Mouse (Mus musculus): ENCODE results near the gene Pitx1. TPM values are rescaled to one million over a fixed set of nuclear protein-coding genes. Genes with fewer than 3 reads are reported as not detected.

The Pitx1 gene
- polyA plus RNA-seq, 1 experiment from 2014 or later = 0.28 TPM

- DNase-seq (no peak), ATAC-seq (ENCODE audit: insufficient read depth) (no peak)
- no peaks in the 10 kb centered on the region for H3K27me3 ChIP-seq (ENCODE audit: insufficient read depth, low read length)
- no peaks in the 10 kb centered on the region for H3K9me3 ChIP-seq (ENCODE audit: low read depth, low read length)
- H3K9ac ChIP-seq = no peak overlapping the region
- H3K36me3 ChIP-seq (ENCODE audit: insufficient read depth) = no peaks in the 10 kb centered on the region
- TF ChIP-seq CTCF (IDR thresholded peaks at IDR 0.05; ENCODE audit: low read depth) = no peak
- no peak overlapping the region for H3K4me2 ChIP-seq
- 55% methylated on average over 5 of the region's 5 CpGs for WGBS
- H3K4me1 ChIP-seq (ENCODE audit: insufficient read depth) = no peaks in the 10 kb centered on the region
- no peak overlapping the region for H3K27ac ChIP-seq (ENCODE audit: low read depth)
- H3K4me3 ChIP-seq (ENCODE audit: low read depth, low read length) = no peak overlapping the region
Measured at GRCm38 (mm10) chr13:55813490-55814016, 22.4 kb downstream of the Pitx1 start.

DNA sequence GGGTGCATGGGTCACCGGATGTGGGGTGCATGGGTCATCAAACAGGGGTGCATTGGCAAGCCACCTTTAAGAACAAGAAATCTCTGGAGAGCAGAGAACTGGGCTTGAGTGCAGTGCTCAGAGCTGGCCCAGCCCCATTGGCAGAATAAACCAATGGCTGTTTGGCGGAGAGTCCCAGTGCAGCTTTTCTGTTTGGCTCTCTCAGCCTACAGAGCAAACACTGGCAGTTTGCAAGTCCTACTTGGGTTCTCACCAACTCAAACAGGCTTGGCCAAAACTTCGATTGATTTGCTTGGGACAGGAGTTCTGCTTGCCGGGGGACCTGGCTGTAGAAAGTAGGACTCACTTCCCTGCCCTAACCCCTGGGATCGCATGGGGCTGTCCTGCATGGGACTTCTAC, 25.0 kb downstream of the Pitx1 start:
- DNase-seq = peak; percentile 27

GRCm38 (mm10) chr13:55809707-55810106, 26.3 kb downstream of the Pitx1 start:
- no peak overlapping the region for H3K9ac ChIP-seq
- H3K27ac ChIP-seq (ENCODE audit: low read depth) = no peak overlapping the region
- no peaks in the 10 kb centered on the region for H3K27me3 ChIP-seq (ENCODE audit: insufficient read depth, low read length)
- DNase-seq = no peak
- no peak overlapping the region for H3K4me2 ChIP-seq
- 91% methylated on average over 10 of the region's 10 CpGs for WGBS
- ATAC-seq (ENCODE audit: insufficient read depth) = no peak
- no peak overlapping the region for H3K4me3 ChIP-seq (ENCODE audit: low read depth, low read length)
- no peaks in the 10 kb centered on the region for H3K36me3 ChIP-seq (ENCODE audit: insufficient read depth)
- TF ChIP-seq CTCF (IDR thresholded peaks at IDR 0.05; ENCODE audit: low read depth) = no peak
- no peaks in the 10 kb centered on the region for H3K4me1 ChIP-seq (ENCODE audit: insufficient read depth)
- no peaks in the 10 kb centered on the region for H3K9me3 ChIP-seq (ENCODE audit: low read depth, low read length)

More for the DNA sequence above, 25.0 kb downstream of the Pitx1 start:
- H3K9me3 ChIP-seq (ENCODE audit: low read depth, low read length) = no peaks in the 10 kb centered on the region
- H3K27me3 ChIP-seq (ENCODE audit: insufficient read depth, low read length) = no peaks in the 10 kb centered on the region
- no peak overlapping the region for H3K9ac ChIP-seq
- TF ChIP-seq CTCF (IDR thresholded peaks at IDR 0.05; ENCODE audit: low read depth) = no peak
- no peak overlapping the region for H3K4me2 ChIP-seq
- ATAC-seq (ENCODE audit: insufficient read depth) = no peak
- WGBS = 59% methylated on average over 5 of the region's 5 CpGs
- no peak overlapping the region for H3K4me3 ChIP-seq (ENCODE audit: low read depth, low read length)
- H3K27ac ChIP-seq (ENCODE audit: low read depth) = no peak overlapping the region
- H3K4me1 ChIP-seq (ENCODE audit: insufficient read depth) = no peaks in the 10 kb centered on the region
- H3K36me3 ChIP-seq (ENCODE audit: insufficient read depth) = no peaks in the 10 kb centered on the region

DNA sequence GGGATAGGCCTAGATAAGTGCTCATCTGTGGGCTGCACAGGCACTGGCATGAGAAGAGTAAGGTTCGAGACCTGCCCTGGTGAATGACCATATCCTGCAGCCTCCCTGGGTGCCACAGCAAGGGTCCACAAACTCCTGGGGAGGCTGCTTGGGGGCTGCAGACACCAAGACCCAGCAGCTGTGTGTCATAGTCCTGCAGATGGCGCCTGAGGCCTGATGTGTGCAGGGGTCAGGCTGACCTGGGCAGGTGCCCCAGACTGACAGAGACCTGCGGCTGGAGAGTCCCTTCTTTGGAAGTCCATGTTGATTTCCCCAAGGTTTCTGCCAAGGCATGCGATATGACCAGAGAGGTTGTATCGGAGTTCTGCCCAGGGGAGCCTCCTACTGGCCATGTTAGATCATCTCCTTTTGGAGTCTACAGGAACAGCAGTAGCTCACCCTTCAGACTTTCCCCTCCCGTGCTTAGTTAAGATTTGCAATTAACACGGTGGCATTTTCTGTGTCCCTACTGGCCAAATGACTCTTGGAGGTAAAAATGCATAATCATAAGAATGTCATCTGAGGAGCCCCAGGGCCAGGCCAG, 26.9 kb downstream of the Pitx1 start:
- H3K36me3 ChIP-seq (ENCODE audit: insufficient read depth) = no peaks in the 10 kb centered on the region
- H3K27me3 ChIP-seq (ENCODE audit: insufficient read depth, low read length) = no peaks in the 10 kb centered on the region
- no peaks in the 10 kb centered on the region for H3K9me3 ChIP-seq (ENCODE audit: low read depth, low read length)
- no peak overlapping the region for H3K4me2 ChIP-seq
- H3K4me3 ChIP-seq (ENCODE audit: low read depth, low read length) = no peak overlapping the region
- no peak for ATAC-seq (ENCODE audit: insufficient read depth)
- DNase-seq = peak; percentile 7
- WGBS = 64% methylated on average over 7 of the region's 7 CpGs
- no peak for TF ChIP-seq CTCF (IDR thresholded peaks at IDR 0.05; ENCODE audit: low read depth)
- no peaks in the 10 kb centered on the region for H3K4me1 ChIP-seq (ENCODE audit: insufficient read depth)
- no peak overlapping the region for H3K9ac ChIP-seq
- H3K27ac ChIP-seq (ENCODE audit: low read depth) = no peak overlapping the region

DNA sequence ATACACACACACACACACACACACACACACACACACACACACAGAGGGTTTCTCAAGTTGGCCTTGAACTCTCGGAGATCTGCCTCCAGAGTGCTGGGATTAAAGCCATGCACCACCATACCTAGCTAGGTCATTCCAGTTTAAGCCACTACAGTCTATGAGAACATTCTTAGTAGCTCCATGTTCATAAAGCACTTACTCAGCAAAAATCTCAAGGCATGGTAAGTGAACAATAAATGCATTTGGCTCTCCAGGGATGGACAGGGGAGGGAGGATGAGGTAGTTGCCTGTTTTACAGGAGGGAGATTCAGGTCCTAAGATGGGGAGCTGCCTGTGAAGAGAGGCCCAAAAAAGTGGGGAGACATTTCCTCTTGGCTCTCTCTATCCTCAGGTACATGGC, 32.0 kb downstream of the Pitx1 start:
- no peak for ATAC-seq (ENCODE audit: insufficient read depth)
- no peak overlapping the region for H3K27ac ChIP-seq (ENCODE audit: low read depth)
- WGBS = 85% methylated on average over 1 of the region's 1 CpGs
- no peak overlapping the region for H3K4me3 ChIP-seq (ENCODE audit: low read depth, low read length)
- no peak for TF ChIP-seq CTCF (IDR thresholded peaks at IDR 0.05; ENCODE audit: low read depth)
- H3K9me3 ChIP-seq (ENCODE audit: low read depth, low read length) = no peaks in the 10 kb centered on the region; the same call in 1 of the 2 replicates
- no peak for DNase-seq
- no peaks in the 10 kb centered on the region for H3K27me3 ChIP-seq (ENCODE audit: insufficient read depth, low read length)
- H3K36me3 ChIP-seq (ENCODE audit: insufficient read depth) = no peaks in the 10 kb centered on the region
- no peak overlapping the region for H3K4me2 ChIP-seq
- H3K4me1 ChIP-seq (ENCODE audit: insufficient read depth) = no peaks in the 10 kb centered on the region
- H3K9ac ChIP-seq = no peak overlapping the region

GRCm38 (mm10) chr13:55801246-55801645, 34.7 kb downstream of the Pitx1 start:
- Histone ChIP-seq H3K4me2 (no peak overlapping the region), H3K36me3 (ENCODE audit: insufficient read depth) (no peaks in the 10 kb centered on the region), H3K9ac (no peak overlapping the region), H3K27ac (ENCODE audit: low read depth) (no peak overlapping the region), H3K9me3 (ENCODE audit: low read depth, low read length) (no peaks in the 10 kb centered on the region; the same call in 1 of the 2 replicates), H3K4me3 (ENCODE audit: low read depth, low read length) (no peak overlapping the region), H3K27me3 (ENCODE audit: insufficient read depth, low read length) (no peaks in the 10 kb centered on the region), H3K4me1 (ENCODE audit: insufficient read depth) (no peaks in the 10 kb centered on the region)
- ATAC-seq (ENCODE audit: insufficient read depth) (no peak), DNase-seq (no peak)
- 73% methylated on average over 2 of the region's 2 CpGs for WGBS
- no peak for TF ChIP-seq CTCF (IDR thresholded peaks at IDR 0.05; ENCODE audit: low read depth)

DNA sequence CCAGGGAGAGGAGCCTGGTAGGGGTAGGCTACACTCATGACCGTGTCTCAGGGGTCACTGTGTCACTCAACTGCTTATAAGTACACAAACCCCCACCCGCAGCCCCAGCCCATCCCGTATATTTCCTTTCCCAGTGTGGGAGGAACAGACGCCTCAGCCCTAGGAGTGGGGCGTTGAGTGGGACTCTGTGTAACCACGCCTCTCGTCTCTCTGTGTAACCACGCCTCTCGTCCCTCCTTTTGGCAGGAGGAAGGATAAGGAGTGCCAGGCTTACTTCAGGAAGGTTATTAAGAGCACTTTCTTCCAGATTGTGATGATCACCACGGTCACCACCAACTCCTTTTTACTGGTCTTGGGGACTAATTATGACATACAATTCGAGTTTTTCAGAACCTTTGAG, 49.9 kb downstream of the Pitx1 start:
- H3K9me3 ChIP-seq (ENCODE audit: low read depth, low read length) = no peaks in the 10 kb centered on the region
- H3K27me3 ChIP-seq (ENCODE audit: insufficient read depth, low read length) = no peaks in the 10 kb centered on the region
- TF ChIP-seq CTCF (IDR thresholded peaks at IDR 0.05; ENCODE audit: low read depth) = no peak
- peak; percentile 53 for DNase-seq
- peak; percentile 47 for ATAC-seq (ENCODE audit: insufficient read depth)
- H3K4me2 ChIP-seq = no peak overlapping the region
- WGBS = 43% methylated on average over 11 of the region's 11 CpGs
- no peak overlapping the region for H3K9ac ChIP-seq
- H3K4me1 ChIP-seq (ENCODE audit: insufficient read depth) = no peaks in the 10 kb centered on the region
- no peak overlapping the region for H3K27ac ChIP-seq (ENCODE audit: low read depth)
- no peak overlapping the region for H3K4me3 ChIP-seq (ENCODE audit: low read depth, low read length)
- H3K36me3 ChIP-seq (ENCODE audit: insufficient read depth) = no peaks in the 10 kb centered on the region

Measured in lung, embryonic 14.5 days (tissue).